Mouse (Mus musculus): Measurements from ENCODE around the gene Tnxb.
"Not testable (repeated sequence)": the region's sequence is repeated elsewhere in the genome, so short reads cannot be mapped to it uniquely, and the experiment has no call there.

The Tnxb gene

GRCm38 (mm10) chr17:34729779-34730553, 59.6 kb downstream of the Tnxb start:
- DNase-seq (ENCODE audit: low read depth, low spot score) = not testable (repeated sequence)

DNA sequence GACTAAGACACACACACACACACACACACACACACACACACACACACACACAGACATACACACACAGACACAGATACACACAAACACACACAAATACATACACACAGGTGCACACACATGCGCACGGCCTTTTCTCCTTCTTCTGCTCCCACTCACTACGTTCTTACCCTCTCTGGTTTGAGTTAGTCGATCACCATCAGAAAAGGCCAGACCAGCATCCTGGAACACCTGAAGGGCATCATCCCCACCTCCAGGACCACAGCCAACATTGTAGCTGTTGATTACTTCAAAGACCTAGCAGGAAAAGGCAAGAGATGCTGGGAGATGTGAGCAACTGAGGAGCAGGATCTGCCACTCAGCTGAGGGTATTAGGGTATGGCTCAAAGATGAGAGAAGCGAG, 67.1 kb downstream of the Tnxb start:
- not testable (repeated sequence) for DNase-seq (ENCODE audit: low read depth, low spot score)

DNA sequence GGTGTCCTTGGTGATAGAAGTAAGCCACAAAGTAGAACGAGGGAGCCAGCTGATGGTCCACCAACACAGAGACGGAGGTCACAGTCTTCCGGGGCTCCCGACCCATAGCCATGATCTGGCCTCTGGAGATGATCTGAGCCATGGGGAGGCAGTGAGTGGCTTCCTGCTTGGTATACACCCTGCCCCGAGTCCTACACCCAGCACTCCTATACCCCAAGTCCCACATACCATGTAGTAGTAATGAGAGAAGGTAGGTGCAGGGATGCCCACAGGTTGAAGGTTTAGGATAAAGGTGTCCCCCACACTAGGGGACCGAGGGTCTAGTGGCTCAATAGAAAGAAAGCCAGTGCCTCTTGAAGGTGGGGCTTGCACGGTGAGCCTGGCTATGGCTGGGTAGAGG, 69.4 kb downstream of the Tnxb start:
- DNase-seq (ENCODE audit: low read depth, low spot score) = not testable (repeated sequence)

DNA sequence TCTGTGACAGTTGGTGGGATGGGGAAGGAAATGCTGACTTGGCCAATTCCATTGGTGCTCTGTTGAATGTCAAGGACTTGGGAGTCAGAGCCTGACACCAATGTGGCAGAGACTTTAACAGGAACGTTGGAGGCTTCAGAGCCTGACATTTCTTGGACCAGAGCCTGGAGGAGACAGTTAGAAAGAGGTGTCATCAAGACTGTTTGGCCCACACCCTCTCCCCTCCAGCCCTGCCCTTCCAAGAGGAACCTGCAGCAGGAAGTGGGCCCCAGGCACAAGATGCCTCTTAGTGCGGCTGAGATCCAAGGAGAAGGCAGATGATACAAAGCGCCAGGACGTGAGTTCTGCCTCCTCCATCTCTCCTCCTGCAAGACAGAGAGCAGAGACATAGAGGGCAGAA, 69.9 kb downstream of the Tnxb start:
- DNase-seq (ENCODE audit: low read depth, low spot score) = no peak

DNA sequence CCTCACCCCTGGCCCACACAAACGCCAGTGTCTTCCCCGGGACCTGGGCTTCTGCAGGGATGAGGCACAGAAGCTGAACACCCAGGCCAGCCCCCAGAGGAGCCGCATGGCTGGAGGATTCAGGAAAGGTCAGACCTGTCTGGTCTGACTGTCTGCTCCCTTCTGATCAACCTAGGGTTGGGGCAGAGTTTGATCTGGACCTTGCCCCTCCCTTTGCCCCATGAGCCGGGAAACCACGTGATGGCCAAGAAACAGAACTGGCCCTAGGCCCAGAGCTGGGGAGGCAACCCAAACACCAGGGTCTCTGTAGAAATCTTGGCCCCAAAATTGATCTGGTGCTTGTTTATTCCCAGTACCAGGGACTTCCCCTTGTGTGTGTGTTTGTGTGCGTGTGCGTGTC, 73.4 kb downstream of the Tnxb start, which contains the start of gene C4b:
TSS of gene C4b (minus strand) at position 164 of the 400 bp plus-strand sequence.
- DNase-seq (ENCODE audit: low read depth, low spot score) = no peak

- DNase-seq (ENCODE audit: low read depth, low spot score) = no peak
Observed at GRCm38 (mm10) chr17:34744206-34744605, 73.9 kb downstream of the Tnxb start.

GRCm38 (mm10) chr17:34744611-34745010, 74.3 kb downstream of the Tnxb start:
- DNase-seq (ENCODE audit: low read depth, low spot score) = not testable (repeated sequence)

GRCm38 (mm10) chr17:34745166-34745565, 74.8 kb downstream of the Tnxb start:
- not testable (repeated sequence) for DNase-seq (ENCODE audit: low read depth, low spot score)

- DNase-seq (ENCODE audit: low read depth, low spot score) = no peak
Observed at GRCm38 (mm10) chr17:34746531-34746930, 76.2 kb downstream of the Tnxb start.

DNA sequence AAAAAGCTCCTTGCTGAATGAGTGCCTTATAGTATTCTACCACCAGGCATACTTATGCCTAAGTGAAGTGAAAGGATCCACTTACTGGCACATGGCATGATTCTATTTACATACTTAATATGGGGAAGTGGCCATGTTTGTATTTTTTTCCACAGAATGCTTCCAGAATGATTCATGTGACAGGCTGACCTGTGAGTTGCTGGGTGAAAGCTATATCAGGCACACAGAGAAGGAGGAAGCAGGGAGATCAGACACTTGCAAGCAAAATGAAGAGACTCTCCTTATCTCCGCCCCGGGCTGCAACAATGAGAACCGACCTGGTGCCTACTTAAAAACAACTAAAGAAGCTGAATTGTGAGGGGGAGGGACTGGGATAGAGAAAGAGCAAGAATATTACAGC, 91.1 kb downstream of the Tnxb start:
- no peak for DNase-seq (ENCODE audit: low read depth, low spot score)

All from brain, embryonic 18.5 days (tissue).